Mouse (Mus musculus): ENCODE measurements at regions not wholly inside any gene's neighbourhood (a gene's known extent, or its start where the extent isn't known, plus 50 kb on each side); places are given as distances from the start of the nearest gene placed in this dataset.
A peak's percentile ranks its signal among the peaks of the same experiment; 100 is the strongest.

DNA sequence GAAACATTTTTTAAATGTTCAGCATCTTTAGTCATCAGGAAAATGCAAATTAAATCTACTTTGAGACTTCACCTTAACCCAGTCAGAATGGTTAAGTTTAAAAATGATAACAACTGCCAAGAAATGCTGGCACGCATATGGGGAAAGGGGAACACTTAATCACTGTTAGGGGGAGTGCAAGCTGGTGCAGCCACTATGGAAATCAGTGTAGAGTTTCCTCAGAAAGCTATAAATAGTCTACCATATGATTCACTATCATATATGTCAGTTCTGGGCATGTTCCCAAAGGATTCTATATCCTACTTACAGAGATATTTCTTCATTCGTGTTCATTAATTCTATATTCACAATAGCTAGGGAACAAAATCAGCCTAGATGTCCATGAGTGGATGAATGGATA lies 61.6 kb upstream of the Tra2b start:
- DNase-seq, result no peak

DNA sequence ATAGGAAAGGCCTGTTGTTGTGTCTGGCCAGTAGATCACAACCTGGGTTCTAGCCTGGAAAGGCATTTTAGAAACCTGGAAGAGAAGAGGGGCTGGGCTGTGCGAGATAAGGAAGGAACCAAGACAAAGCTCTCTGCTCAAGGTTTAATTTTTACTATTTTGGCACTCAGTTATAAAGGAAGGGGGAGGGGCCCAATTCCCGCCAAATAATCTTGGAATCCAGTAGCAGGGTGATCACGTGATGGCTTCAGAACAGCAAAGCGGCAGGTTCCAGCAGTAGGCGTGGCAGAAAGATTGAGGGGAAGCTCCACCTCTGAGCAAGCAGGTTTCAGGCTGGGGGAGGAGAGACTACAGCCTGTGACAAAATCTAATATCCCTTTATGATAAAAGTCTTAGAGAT lies 59.4 kb upstream of the Tra2b start:
- peak; percentile 70 for DNase-seq

DNA sequence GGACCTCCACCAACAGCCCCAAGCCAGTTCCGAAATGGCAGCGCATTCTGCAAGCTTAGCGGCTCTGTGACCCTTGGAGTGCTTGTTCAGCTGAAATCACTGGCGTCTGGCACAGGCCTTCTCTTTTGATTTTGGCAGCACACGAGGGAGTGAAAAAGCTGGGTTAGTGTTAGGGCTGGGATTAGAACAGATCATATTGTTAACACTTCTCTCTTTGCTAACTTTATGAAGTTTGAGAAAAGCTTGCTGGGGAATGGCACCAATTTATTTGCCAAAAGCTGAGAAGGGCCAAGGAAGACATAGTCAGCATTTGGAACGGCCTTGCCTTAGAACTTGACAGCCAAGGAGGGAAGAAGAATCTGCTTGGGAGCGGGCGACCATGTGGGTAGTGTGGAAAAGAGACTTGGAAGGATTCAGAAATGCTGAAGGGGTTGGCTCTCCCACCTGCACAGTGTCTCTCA lies 50.5 kb upstream of the Tra2b start:
- peak; percentile 72 for DNase-seq
